Mouse (Mus musculus): Measurements from ENCODE around the gene Angel1. TPM values are rescaled to one million over a fixed set of nuclear protein-coding genes. Genes with fewer than 3 reads are reported as not detected.

The Angel1 gene
- total RNA-seq, 1 experiment = 13.7 TPM

DNA sequence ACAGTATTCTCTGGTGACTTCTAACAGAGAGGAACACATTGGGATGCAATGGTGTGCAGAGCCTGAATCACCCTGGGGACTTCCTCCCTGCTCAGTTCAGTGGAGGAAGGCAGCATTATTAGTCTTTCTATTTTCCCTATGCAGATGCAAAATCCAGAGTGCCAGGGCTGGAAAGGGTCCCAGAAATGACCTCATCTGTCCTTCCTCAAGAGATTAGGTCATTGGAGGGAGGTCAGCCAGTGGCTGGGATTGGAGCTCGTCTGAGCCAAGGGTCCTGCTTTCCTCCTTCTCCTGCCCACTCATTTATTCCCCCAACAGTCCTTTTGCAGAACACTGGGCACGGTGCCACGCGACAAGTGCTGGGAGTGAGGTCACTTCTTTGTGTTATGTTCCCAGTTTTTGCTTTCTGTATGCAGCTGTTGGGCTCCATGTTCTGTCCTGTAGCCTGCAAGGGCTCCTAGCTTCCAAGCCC is 73.7 kb downstream of the Angel1 start:
- in situ Hi-C loops (cut with MboI; ENCODE audit: low sequenced_read_pairs in 2 of 2, unreplicated experiment in 2 of 2) = no loop called here
- DNase-seq (ENCODE audit: low read depth, low spot score) = no peak
- H3K27ac ChIP-seq (ENCODE audit: insufficient read depth, low read depth, low read length, poor library complexity, severe bottlenecking) = no peak overlapping the region
- H3K9ac ChIP-seq (ENCODE audit: insufficient read depth, low read depth, low read length, poor library complexity, severe bottlenecking) = no peak overlapping the region
- no peak overlapping the region for H3K4me3 ChIP-seq (ENCODE audit: insufficient read depth in 1 of 2, low read depth in 1 of 2, low read length in 2 of 2, poor library complexity in 1 of 2, severe bottlenecking in 1 of 2)
- H3K9me3 ChIP-seq (ENCODE audit: control insufficient read depth, insufficient read depth, low read depth, low read length) = no peaks in the 10 kb centered on the region
- TF ChIP-seq MAFK (IDR thresholded peaks at IDR 0.05; ENCODE audit: insufficient read depth, low read depth, low read length) = no peak
- TF ChIP-seq CHD2 (IDR thresholded peaks at IDR 0.05; ENCODE audit: low read depth, low read length) = no peak
- TF ChIP-seq ZNF384 (IDR thresholded peaks at IDR 0.05; ENCODE audit: low read depth, low read length) = no peak
- no peak for TF ChIP-seq ZC3H11A (IDR thresholded peaks at IDR 0.05; ENCODE audit: borderline replicate concordance, low read depth, low read length)
- TF ChIP-seq HCFC1 (IDR thresholded peaks at IDR 0.05; ENCODE audit: borderline replicate concordance, insufficient read depth, low read length) = no peak
- H3K4me1 ChIP-seq (ENCODE audit: control insufficient read depth in 2 of 2, insufficient read depth in 2 of 2, low read length in 2 of 2, poor library complexity in 1 of 2) = no peaks in the 10 kb centered on the region
- no peaks in the 10 kb centered on the region for H3K36me3 ChIP-seq (ENCODE audit: control insufficient read depth, insufficient read depth, low read length, poor library complexity, severe bottlenecking)

DNA sequence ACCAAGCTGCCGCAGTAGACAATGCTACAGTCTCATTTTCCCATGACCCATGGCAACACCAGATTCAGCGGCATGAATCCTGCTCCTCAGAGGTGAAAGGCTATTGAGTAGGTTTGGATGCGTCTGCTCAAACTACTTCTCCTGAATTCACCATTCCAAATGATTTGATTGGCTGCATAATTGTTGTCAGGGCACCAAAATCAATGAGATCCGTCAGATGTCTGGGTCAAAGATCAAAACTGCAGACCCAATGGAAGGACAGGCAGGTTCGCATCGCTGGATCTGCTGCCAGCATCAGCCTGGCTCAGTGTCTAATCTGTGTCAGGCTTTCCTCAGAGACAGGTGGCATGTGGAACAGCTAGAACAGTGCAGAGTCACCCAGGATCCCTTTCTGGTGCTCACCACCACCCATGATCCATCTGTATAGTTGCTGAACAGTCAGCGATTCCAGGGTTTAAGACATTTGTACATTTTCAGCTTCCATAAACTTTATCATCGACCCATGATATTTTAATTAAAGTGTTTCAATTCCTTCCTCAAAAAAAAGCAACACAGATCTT is 74.9 kb downstream of the Angel1 start:
- Histone ChIP-seq H3K4me3 (ENCODE audit: insufficient read depth in 1 of 2, low read depth in 1 of 2, low read length in 2 of 2, poor library complexity in 1 of 2, severe bottlenecking in 1 of 2) (no peak overlapping the region), H3K4me1 (ENCODE audit: control insufficient read depth in 2 of 2, insufficient read depth in 2 of 2, low read length in 2 of 2, poor library complexity in 1 of 2) (no peaks in the 10 kb centered on the region), H3K9ac (ENCODE audit: insufficient read depth, low read depth, low read length, poor library complexity, severe bottlenecking) (no peak overlapping the region), H3K27ac (ENCODE audit: insufficient read depth, low read depth, low read length, poor library complexity, severe bottlenecking) (no peak overlapping the region), H3K36me3 (ENCODE audit: control insufficient read depth, insufficient read depth, low read length, poor library complexity, severe bottlenecking) (no peaks in the 10 kb centered on the region), H3K9me3 (ENCODE audit: control insufficient read depth, insufficient read depth, low read depth, low read length) (no peaks in the 10 kb centered on the region)
- TF ChIP-seq HCFC1 (IDR thresholded peaks at IDR 0.05; ENCODE audit: borderline replicate concordance, insufficient read depth, low read length) = no peak
- TF ChIP-seq ZC3H11A (IDR thresholded peaks at IDR 0.05; ENCODE audit: borderline replicate concordance, low read depth, low read length) = no peak
- no peak for TF ChIP-seq CHD2 (IDR thresholded peaks at IDR 0.05; ENCODE audit: low read depth, low read length)
- TF ChIP-seq ZNF384 (IDR thresholded peaks at IDR 0.05; ENCODE audit: low read depth, low read length) = no peak
- no peak for TF ChIP-seq MAFK (IDR thresholded peaks at IDR 0.05; ENCODE audit: insufficient read depth, low read depth, low read length)
- DNase-seq (ENCODE audit: low read depth, low spot score) = no peak
- in situ Hi-C loops (cut with MboI; ENCODE audit: low sequenced_read_pairs in 2 of 2, unreplicated experiment in 2 of 2) = no loop called here

Other genes starting within 250 kb of the Angel1 start
- gene Vash1, start 47.8 kb downstream of the Angel1 start, total RNA-seq (2012; rRNA removed) = 4.0 and 4.8 TPM in 2 replicates
- not detected in 2 replicates for gene Lrrc74a, start 7.9 kb upstream of the Angel1 start, total RNA-seq (2012; rRNA removed)
- 39.5 and 43.2 TPM in 2 replicates for gene Irf2bpl, start 158.3 kb upstream of the Angel1 start, total RNA-seq (2012; rRNA removed)
- 26.5 and 27.6 TPM in 2 replicates for gene Cipc, start 220.6 kb upstream of the Angel1 start, total RNA-seq (2012; rRNA removed)